Mouse (Mus musculus) small intestine, adult 2 months (tissue): ENCODE results near the gene Dusp15. TPM values are rescaled to one million over a fixed set of nuclear protein-coding genes. Genes with fewer than 3 reads are reported as not detected.

Experiments used
- H3K27ac ChIP-seq: fragments of 200-500 bp; 2 replicates; pipeline ENCODE4 v1.5.1; 2012; ENCODE audit warnings: low read depth, low read length, control low read depth, inconsistent platforms; ENCODE audit not compliant: insufficient read depth
- H3K27me3 ChIP-seq: fragments of 200-500 bp; 2 replicates; pipeline ENCODE4 v1.6.1; 2012; ENCODE audit warnings: mild to moderate bottlenecking, moderate library complexity, low read length, inconsistent platforms; ENCODE audit not compliant: control insufficient read depth, insufficient read depth
- H3K36me3 ChIP-seq: fragments of 200-500 bp; 2 replicates; pipeline ENCODE4 v1.6.1; 2012; ENCODE audit warnings: mild to moderate bottlenecking, low read length, control low read depth, inconsistent platforms; ENCODE audit not compliant: control insufficient read depth, insufficient read depth
- H3K4me1 ChIP-seq: fragments of 200-500 bp; 2 replicates; pipeline ENCODE4 v1.6.1; 2012; ENCODE audit warnings: low read length, inconsistent platforms, mixed read lengths; ENCODE audit not compliant: control insufficient read depth, insufficient read depth, insufficient read length
- H3K4me3 ChIP-seq: fragments of 200-500 bp; 2 replicates; pipeline ENCODE4 v1.5.1; 2012; ENCODE audit warnings: low read depth, mild to moderate bottlenecking, control low read depth, inconsistent platforms, low read length, moderate library complexity
- CTCF ChIP-seq: fragments of 200-500 bp; IDR thresholded peaks from 2 replicates; pipeline ENCODE4 v1.5.1; 2012; ENCODE audit warnings: low read depth, mild to moderate bottlenecking, control low read depth, inconsistent platforms, low read length, moderate library complexity, mixed read lengths; ENCODE audit not compliant: insufficient replicate concordance, insufficient read length; ENCODE audit errors: extremely low read depth
- POLR2A ChIP-seq: fragments of 200-500 bp; IDR thresholded peaks from 2 replicates; pipeline ENCODE4 v1.6.1; 2012; ENCODE audit warnings: low read depth, mild to moderate bottlenecking, control low read depth, inconsistent platforms, low read length, moderate library complexity
- whole genome bisulfite sequencing: fragments of 180-500 bp; shearing (Covaris S2); methylation state at CpG from one replicate; pipeline ENCODE4 v1.1.7; 2018; 5-methylcytosine and 5-hydroxymethylcytosine counted together
- polyA plus RNA-seq: library from polyadenylated mRNA; depleted of rRNA; stranded (reverse); fragments of >200 nt; gene quantifications from 2 replicates; pipeline ENCODE4 v1.2.3, GENCODE M21; 2012

Dusp15 gene
- polyA plus RNA-seq, 1 experiment = not detected

GRCm38 (mm10) chr2:152905036-152905829 is 46.3 kb downstream of the Dusp15 start:
- Histone ChIP-seq H3K27ac (no peak overlapping the region), H3K27me3 (no peaks in the 10 kb centered on the region), H3K4me3 (no peak overlapping the region), H3K36me3 (no peaks in the 10 kb centered on the region), H3K4me1 (peaks cover 2% of the 10 kb centered on the region; the same call in 1 of the 2 replicates)
- 55% methylated on average over 11 of the region's 11 CpGs for WGBS
- TF ChIP-seq CTCF = no peak
- no peak for TF ChIP-seq POLR2A

- H3K27me3 ChIP-seq = no peaks in the 10 kb centered on the region
- no peak for TF ChIP-seq CTCF
- TF ChIP-seq POLR2A = no peak
- no peak overlapping the region for H3K4me3 ChIP-seq
- peaks cover 2% of the 10 kb centered on the region; the same call in 1 of the 2 replicates for H3K4me1 ChIP-seq
- no peak overlapping the region; the same call in 1 of the 2 replicates for H3K27ac ChIP-seq
- no peaks in the 10 kb centered on the region for H3K36me3 ChIP-seq
- 39% methylated on average over 5 of the region's 5 CpGs for WGBS
Observed at GRCm38 (mm10) chr2:152904127-152904643, 47.3 kb downstream of the Dusp15 start.

GRCm38 (mm10) chr2:152903586-152903985 is 47.9 kb downstream of the Dusp15 start:
- Histone ChIP-seq H3K36me3 (no peaks in the 10 kb centered on the region), H3K27me3 (no peaks in the 10 kb centered on the region), H3K27ac (no peak overlapping the region), H3K4me1 (peaks cover 2% of the 10 kb centered on the region; the same call in 1 of the 2 replicates), H3K4me3 (no peak overlapping the region)
- 70% methylated on average over 4 of the region's 4 CpGs for WGBS
- TF ChIP-seq POLR2A (no peak), CTCF (no peak)

GRCm38 (mm10) chr2:152902658-152903057 is 48.8 kb downstream of the Dusp15 start:
- Histone ChIP-seq H3K4me3 (no peak overlapping the region), H3K36me3 (no peaks in the 10 kb centered on the region), H3K4me1 (peaks cover 2% of the 10 kb centered on the region; the same call in 1 of the 2 replicates), H3K27me3 (no peaks in the 10 kb centered on the region), H3K27ac (no peak overlapping the region)
- 59% methylated on average over 3 of the region's 3 CpGs for WGBS
- no peak for TF ChIP-seq POLR2A
- TF ChIP-seq CTCF = no peak

GRCm38 (mm10) chr2:152901296-152901695 is 50.2 kb downstream of the Dusp15 start:
- no peaks in the 10 kb centered on the region for H3K27me3 ChIP-seq
- TF ChIP-seq CTCF (no peak), POLR2A (no peak)
- H3K4me1 ChIP-seq = no peaks in the 10 kb centered on the region; the same call in 1 of the 2 replicates
- no peak overlapping the region for H3K4me3 ChIP-seq
- WGBS = 90% methylated on average over 15 of the region's 15 CpGs
- no peaks in the 10 kb centered on the region for H3K36me3 ChIP-seq
- no peak overlapping the region for H3K27ac ChIP-seq

- Histone ChIP-seq H3K36me3 (peaks cover 3% of the 10 kb centered on the region), H3K27me3 (no peaks in the 10 kb centered on the region), H3K4me3 (no peak overlapping the region), H3K27ac (no peak overlapping the region), H3K4me1 (no peaks in the 10 kb centered on the region)
- 83% methylated on average over 6 of the region's 6 CpGs for WGBS
- TF ChIP-seq CTCF = no peak
- no peak for TF ChIP-seq POLR2A
Observed at GRCm38 (mm10) chr2:152899011-152899410, 52.5 kb downstream of the Dusp15 start.

- Histone ChIP-seq H3K4me3 (no peak overlapping the region), H3K4me1 (no peaks in the 10 kb centered on the region), H3K27me3 (no peaks in the 10 kb centered on the region), H3K36me3 (peaks cover 15% of the 10 kb centered on the region), H3K27ac (no peak overlapping the region)
- WGBS = 81% methylated on average over 3 of the region's 3 CpGs
- TF ChIP-seq CTCF (no peak), POLR2A (no peak)
Observed at GRCm38 (mm10) chr2:152896926-152897325, 54.6 kb downstream of the Dusp15 start.
